Mouse (Mus musculus): Measurements from ENCODE around the gene Car14.
"Not testable (repeated sequence)": the region's sequence is repeated elsewhere in the genome, so short reads cannot be mapped to it uniquely, and the experiment has no call there.

The Car14 gene

DNA sequence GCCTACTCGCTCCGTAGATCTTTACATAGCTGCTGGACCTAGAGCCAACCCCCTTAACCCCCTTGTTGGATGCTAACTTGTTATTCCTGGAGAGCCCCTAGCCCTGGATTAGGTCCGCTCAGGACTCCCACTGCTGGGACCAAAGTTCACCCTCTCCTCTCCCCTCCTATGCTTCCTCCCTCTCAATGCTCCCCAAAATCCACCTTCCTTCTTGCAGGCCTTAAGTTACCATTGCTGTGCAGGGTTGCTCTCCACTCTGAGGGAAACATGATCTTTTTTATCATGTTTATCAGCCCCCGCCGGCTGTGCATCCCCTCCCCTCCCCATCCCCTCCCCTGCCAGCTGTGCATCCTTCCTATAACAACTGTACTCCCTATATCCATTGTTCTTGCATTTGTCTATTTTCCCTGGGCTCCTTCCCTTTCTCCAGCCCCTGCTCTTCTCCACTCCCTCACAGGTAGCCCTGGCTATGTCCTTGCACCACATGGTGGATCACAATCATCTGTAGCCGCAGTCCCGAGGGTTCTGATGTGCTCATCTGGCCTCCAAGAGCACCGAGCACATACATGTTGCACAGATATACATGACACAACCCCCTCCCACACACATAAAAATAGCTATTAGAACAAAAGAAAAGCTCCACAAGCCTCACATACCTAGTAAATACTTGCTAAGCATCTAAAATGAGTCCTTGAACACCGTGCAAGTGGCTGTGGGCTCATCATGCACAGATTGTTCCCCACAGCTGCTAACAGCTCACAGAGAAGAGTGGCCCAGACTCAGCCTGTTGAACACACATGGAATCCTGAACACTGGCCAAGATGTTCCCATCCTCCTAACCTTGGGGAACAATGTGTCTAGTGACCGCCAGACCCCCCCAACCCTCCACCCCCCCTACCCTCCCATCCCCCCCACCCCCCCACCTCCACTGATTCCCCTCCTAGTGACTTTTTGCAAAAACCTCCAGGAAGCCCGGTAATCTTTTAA, 12.1 kb downstream of the Car14 start:
- no peak for DNase-seq (ENCODE audit: low read depth in 2 of 2, low spot score in 2 of 2)

DNA sequence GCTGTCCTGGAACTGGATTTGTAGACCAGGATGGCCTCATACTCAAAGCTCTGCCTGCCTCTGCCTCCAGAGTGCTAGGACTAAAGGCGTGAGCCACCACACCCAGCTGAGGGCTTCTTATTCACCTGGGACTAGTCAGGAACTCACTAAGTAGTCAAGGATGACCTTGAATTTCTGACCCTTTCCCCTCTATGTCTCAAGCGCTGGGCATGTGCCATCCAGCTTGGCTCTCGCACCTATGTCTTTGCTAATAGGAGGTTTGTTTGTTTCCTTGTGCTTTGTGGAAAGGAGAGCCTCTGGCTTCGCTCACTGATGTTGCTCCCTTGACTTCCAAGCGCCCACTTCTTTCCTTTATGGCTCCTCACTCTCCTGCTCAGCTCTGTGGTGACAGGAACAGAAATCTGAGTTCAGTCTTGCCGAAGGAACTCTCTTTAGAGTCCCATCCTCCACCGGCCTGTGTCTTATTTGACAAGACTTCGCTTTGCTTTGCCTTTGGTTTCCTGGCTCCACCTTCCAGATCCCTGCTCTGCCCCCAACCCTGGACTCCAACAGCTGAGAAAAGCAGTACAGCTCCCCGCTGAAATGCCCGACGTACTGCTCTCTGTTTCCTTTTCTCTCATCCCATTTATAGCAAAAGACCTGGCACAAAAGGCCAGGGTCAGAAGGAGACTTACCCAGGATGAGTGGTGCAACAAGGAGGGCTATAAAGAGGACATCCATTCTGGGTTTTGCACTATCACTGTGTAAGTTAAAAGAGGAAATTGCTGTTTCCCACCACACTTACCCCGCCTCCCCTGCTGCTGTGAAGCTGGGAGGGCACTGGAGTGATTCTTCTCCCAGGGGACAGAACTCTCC, 13.1 kb downstream of the Car14 start, which contains the start of gene BC028528:
Gene BC028528 (minus strand): TSS at position 795 of the 855 bp plus-strand sequence.
- DNase-seq (ENCODE audit: low read depth in 2 of 2, low spot score in 2 of 2): no peak

GRCm38 (mm10) chr3:95889664-95890063, 14.8 kb downstream of the Car14 start:
- no peak for DNase-seq (ENCODE audit: low read depth in 2 of 2, low spot score in 2 of 2)

DNA sequence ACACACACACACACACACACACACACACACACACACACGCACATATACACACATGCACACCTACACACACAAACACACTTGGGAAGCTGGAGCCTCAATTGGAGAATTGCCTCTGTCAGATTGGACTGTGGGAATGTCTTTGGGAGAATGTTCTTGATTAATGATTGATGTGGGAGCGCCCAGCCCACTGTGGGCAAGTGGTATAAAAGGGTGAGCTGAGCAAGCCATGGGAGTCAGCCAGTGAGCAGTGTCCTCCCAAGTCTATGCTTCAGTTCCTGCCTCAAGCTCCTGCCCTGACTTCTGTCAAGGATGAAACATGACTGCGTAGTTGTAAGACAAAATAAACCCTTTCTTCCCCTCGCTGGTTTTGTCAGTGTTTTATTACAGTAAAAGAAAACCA, 16.9 kb downstream of the Car14 start:
- no peak for DNase-seq (ENCODE audit: low read depth in 2 of 2, low spot score in 2 of 2)

- no peak for DNase-seq (ENCODE audit: low read depth in 2 of 2, low spot score in 2 of 2)
These were observed 20.1 kb downstream of the Car14 start for GRCm38 (mm10) chr3:95884400-95884799.

- DNase-seq (ENCODE audit: low read depth in 2 of 2, low spot score in 2 of 2): peak in 1 of 2 experiments; percentile 69
These were observed 21.6 kb downstream of the Car14 start for GRCm38 (mm10) chr3:95882816-95883425.

GRCm38 (mm10) chr3:95881979-95882815, 22.3 kb downstream of the Car14 start, which contains the start of gene Ciart:
Gene Ciart, minus strand, starts transcription at chr3:95882251.
- peak; percentile 83 for DNase-seq (ENCODE audit: low read depth in 2 of 2, low spot score in 2 of 2)

- DNase-seq (ENCODE audit: low read depth in 2 of 2, low spot score in 2 of 2): no peak
These were observed 25.4 kb downstream of the Car14 start for GRCm38 (mm10) chr3:95879063-95879462.

GRCm38 (mm10) chr3:95872048-95872447, 32.4 kb downstream of the Car14 start:
- DNase-seq (ENCODE audit: low read depth in 2 of 2, low spot score in 2 of 2): no peak

GRCm38 (mm10) chr3:95871392-95871867, 33.1 kb downstream of the Car14 start, which contains the start of gene Mrps21:
Gene Mrps21, minus strand, starts transcription at chr3:95871519.
- peak; percentile 66 to 67 for DNase-seq (ENCODE audit: low read depth in 2 of 2, low spot score in 2 of 2)

GRCm38 (mm10) chr3:95870976-95871375, 33.5 kb downstream of the Car14 start:
- no peak for DNase-seq (ENCODE audit: low read depth in 2 of 2, low spot score in 2 of 2)

GRCm38 (mm10) chr3:95867408-95867807, 37.1 kb downstream of the Car14 start:
- DNase-seq (ENCODE audit: low read depth in 2 of 2, low spot score in 2 of 2): no peak

DNA sequence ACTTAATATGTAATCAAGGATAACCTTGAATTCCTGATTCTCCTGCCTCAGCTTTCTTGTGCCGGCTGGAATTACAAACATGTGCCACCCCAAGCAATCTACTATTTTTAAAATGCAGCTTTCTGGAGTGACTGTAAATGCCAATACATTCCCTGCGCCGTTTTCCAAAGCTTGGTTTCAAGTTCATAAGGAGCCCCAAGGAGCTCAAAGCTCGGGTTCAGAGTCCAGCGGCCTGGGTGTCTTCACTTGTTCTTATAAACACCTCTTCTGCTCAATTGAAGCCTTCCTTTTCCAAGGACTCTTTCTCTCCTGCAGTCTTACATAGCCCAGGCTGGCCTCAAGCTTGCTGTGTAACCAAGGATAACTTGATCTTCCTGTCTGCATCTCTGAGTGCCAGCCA, 38.4 kb downstream of the Car14 start:
- no peak for DNase-seq (ENCODE audit: low read depth in 2 of 2, low spot score in 2 of 2)

- no peak for DNase-seq (ENCODE audit: low read depth in 2 of 2, low spot score in 2 of 2)
These were observed 38.9 kb downstream of the Car14 start for GRCm38 (mm10) chr3:95865571-95865970.

GRCm38 (mm10) chr3:95865050-95865449, 39.4 kb downstream of the Car14 start:
- DNase-seq (ENCODE audit: low read depth in 2 of 2, low spot score in 2 of 2): no peak

DNA sequence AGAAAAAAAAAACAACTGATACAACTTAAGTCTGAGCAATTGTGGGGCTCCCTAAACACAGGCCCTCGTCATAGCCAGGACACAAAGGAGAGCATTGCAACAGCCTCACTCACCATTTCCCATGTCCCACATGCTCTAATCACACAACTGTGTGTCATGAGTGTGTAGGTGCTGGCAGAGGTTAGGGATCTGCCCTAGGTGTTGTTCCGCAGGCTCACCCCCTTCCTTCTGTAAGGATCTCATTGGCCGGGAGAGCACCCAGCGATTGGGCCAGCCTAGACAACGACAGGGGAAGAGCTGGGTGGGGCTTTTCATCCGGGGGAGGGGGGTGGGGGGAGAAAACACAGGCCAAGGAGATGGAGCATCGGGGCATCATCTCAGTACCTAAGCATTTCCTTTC, 40.9 kb downstream of the Car14 start:
- no peak for DNase-seq (ENCODE audit: low read depth in 2 of 2, low spot score in 2 of 2)

DNA sequence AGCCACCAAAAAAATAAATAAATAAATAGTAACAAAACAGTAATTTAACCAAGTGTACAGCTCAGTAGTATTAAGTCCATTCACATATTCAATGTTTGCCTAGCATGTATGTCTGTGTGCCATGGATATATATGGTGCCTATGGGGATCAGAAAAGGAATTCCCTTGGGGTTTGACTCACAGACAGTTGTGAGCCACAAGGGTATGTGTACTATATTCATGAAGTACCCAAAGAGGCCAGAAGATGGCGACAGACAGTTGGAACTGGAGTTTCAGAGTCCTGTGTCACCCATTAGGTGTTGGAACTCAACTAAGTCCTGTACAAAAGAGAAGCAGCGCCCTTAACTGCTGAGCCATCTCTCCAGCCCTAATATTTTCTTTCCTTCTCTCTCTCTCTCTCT, 42.7 kb downstream of the Car14 start:
- DNase-seq (ENCODE audit: low read depth in 2 of 2, low spot score in 2 of 2): peak; percentile 78 to 85

GRCm38 (mm10) chr3:95861216-95861615, 43.3 kb downstream of the Car14 start:
- peak in 1 of 2 experiments; percentile 26 for DNase-seq (ENCODE audit: low read depth in 2 of 2, low spot score in 2 of 2)

GRCm38 (mm10) chr3:95860323-95860722, 44.2 kb downstream of the Car14 start:
- DNase-seq (ENCODE audit: low read depth in 2 of 2, low spot score in 2 of 2): no peak

- not testable (repeated sequence) for DNase-seq (ENCODE audit: low read depth in 2 of 2, low spot score in 2 of 2)
These were observed 46.2 kb downstream of the Car14 start for GRCm38 (mm10) chr3:95858278-95858677.
